Mouse (Mus musculus) T-helper 17 cell (primary cell): ENCODE results near the gene Nme1.
"Not testable (repeated sequence)": the region's sequence is repeated elsewhere in the genome, so short reads cannot be mapped to it uniquely, and the experiment has no call there.

Source experiments
- in situ Hi-C, 2 experiments: fragments of 300-600 bp; cut with MboI, MseI; formaldehyde crosslinking; loops; 1 replicate in 1 of 2; 2 replicates in 1 of 2; pipeline ENCODE4 v1.15.1; 2025; ENCODE audit warnings: high pct_unique_total_duplicates in 2 of 2

Nme1 gene

DNA sequence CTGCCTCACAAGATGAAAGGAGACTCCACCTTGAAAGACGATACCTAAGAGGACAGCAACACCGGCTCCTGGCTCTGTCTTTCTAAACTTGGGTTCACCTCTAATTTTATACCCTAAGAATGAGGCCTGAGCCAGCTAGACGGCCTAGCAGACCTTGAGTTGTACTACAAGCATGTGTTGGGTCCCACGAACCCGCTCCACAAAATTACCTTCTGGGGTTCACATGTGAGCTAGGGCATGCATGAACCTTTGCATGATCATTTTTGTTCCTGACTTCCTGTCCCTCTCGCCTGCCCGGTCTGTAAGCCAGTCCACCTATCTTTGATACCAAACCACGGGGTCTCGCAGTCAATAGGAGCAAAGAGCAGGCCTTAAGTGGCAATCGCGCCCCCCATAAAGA lies 940 bp downstream of the Nme1 start:
- in situ Hi-C loops, result loop anchor here (5.0 to 25.0 kb wide), 3 partner anchors 110 to 347 kb away; no protein-coding TSS in a partner anchor

DNA sequence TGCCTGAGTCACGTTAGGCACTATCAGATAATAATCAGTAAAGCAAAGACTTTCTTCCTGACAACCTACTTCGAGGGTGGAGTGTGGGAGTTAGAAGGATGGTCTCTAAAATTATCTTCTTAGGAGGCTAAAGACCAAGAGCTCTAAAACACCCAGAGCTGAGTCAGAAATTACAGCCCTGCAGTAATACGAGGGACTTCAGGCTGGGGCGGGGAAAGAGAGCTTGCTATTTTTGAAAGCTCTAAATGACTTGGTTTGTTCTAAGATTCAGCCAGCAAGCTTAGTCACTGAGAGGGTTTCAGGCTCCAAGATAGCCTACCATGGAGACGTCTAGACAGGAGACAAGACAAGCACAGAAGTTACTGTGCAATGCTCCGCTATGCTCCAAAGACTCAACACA lies 2.9 kb downstream of the Nme1 start:
- in situ Hi-C loops, result loop anchor here (5.0 to 25.0 kb wide), 3 partner anchors 112 to 349 kb away; no protein-coding TSS in a partner anchor

DNA sequence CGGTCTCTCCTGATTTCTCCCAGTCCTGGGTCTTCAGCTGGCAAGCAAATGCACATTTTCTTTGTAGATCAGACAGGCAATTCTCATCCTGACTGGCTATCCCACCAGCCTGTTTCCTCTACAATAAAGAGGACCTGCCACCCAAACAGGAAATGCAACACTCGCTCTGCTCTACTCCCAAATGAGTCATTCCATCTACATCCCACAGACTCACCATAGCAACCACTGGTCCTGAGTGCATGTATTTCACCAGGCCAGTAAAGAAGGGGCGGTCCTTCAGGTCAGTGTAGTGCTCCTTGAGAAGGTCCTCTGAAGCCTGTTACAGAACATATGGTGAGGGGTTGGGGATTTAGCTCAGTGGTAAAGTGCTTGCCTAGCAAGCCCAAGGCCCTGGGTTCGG lies 5.3 kb downstream of the Nme1 start:
- in situ Hi-C loops, result loop anchor here (10.0 to 25.0 kb wide), 2 partner anchors 124 to 352 kb away; no protein-coding TSS in a partner anchor

DNA sequence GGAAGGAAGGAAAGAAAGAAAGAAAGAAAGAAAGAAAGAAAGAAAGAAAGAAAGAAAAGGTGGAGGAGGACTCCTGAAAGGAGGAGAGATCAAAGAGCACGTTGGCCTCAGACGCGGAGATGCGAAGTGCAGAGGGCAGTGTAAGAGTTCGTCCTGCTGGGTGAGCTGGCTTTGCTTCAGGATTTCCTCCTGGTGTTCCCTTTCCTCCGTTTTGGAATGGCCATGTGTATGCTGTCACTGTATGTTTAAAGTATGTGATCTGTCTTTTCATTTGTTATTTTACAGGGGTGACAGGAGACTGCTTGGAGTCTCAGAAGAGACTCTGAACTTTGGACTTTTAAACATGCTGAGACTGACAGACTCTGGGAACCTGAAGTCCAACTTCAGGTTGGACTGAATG lies 6.8 kb downstream of the Nme1 start:
- in situ Hi-C loops, result loop anchor here (10.0 to 25.0 kb wide), 2 partner anchors 126 to 353 kb away; no protein-coding TSS in a partner anchor

DNA sequence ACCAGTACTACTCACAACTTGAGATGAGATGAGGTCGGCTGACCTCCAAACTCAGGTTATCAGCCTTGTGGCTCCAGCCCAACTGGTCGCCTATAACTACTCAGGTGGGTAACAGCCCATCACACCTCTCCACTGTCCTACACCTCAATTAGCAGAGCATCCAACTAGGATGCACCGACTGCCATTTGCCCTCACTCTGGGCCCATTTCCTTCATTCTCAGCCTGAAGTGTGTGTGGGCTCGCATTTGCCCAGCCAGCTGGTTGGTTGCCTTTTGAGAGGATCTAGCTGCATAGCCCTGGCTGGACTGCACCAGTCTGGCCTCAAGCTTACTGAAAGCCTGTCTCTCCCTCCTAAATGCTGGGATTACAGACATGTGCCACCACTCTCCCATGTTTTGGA lies 10.6 kb downstream of the Nme1 start:
- in situ Hi-C loops, result loop anchor here (5.0 to 25.0 kb wide), 2 partner anchors 70 to 130 kb away; partner anchors contain the start of genes Mbtd1 (in 1 of the 2) and Utp18 (in 1 of the 2)

DNA sequence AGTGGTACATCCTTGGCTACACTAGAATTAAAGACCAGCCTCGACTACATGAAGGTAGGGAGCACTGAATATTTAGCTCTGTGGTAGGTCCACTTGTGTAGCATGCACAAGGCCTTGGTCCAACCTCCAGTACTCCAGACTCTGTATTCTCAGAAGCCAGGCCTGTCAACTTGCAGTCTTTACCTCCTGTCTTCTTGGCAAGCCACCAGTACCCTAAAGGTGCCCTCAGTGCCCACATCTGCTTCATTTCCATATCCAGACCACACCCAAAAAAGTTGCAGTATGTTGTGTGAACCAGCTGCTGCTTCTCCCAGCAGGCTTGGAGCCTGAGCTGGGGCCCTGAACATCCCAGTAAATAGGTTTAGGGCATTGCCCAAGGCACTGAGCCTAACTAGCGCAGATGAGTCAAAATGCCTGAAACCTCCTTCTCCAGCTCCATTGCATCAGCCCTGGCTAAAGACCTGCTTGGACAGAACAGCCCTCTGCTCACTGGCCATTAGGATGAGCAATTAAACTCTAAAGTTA lies 11.2 kb downstream of the Nme1 start:
- in situ Hi-C loops, result loop anchor here (5.0 to 25.0 kb wide), 2 partner anchors 70 to 130 kb away; partner anchors contain the start of genes Mbtd1 (in 1 of the 2) and Utp18 (in 1 of the 2)

DNA sequence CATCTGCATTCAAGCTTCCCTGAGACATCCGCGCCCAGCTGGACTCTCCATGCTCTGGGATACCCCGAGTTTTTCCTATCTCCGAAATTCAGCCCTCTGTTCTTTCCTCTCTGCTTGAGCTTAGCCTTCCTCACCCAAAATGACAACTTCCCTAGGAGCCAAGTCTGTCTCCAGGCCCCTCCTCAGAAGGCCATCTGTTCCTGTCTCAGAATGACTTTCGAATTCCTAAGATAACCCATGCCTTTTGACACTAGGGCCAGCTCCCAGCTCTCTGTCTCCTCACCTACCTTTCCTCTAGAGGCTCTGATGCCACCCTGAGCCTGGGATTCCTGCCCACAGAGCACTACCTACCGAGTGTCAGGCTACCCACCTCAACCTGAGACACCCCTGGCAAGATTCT lies 12.2 kb downstream of the Nme1 start, which contains the start of gene Nme2:
Nme2 (minus strand) TSS at position 101 of the 400 bp plus-strand sequence.
- in situ Hi-C loops, result loop anchor here (5.0 to 25.0 kb wide), 2 partner anchors 69 to 131 kb away; partner anchors contain the start of genes Mbtd1 (in 1 of the 2) and Utp18 (in 1 of the 2)

DNA sequence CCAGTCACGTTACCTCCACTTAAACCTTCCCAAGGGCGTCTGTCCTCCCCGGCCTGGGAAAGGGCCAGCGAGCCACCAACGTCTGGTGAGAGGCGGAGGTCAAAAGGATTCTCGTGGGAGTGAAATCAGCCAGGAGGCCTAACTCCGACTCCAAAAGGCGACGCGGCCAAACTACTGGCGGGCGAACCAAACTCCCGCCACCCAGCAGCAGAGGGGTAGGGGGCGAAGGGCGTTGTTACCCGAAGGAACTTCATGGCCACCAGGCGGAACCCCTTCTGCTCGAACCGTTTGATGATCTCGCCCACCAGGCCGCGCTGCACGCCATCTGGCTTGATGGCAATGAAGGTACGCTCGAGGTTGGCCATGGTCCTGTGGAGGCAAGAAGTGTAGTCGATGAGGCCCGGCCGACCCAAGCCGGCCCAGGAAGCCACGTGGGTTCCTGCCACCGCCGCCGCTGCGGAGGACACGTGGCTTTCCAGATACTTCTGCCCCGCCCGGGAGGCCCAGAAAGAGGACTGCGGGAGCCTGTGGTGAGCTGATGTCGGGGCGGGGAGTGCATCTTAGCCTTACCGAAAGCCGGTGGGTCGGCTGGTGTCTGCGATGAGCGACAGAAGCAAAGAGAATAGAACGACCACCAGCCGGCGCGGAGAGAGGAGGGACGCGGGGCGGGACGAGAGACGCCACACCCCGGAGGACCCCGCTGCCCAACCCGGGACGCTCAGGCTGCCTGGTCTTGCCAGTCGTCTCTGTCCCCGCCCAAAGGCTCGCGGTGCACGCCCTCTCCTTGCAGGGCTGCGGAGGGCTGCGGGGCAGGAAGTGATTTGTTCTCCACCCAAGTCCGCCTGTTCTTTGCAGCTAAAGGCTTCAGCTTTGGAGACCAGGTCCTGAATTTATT lies 12.8 kb downstream of the Nme1 start:
- in situ Hi-C loops, result loop anchor here (5.0 to 25.0 kb wide), 2 partner anchors 68 to 132 kb away; partner anchors contain the start of genes Mbtd1 (in 1 of the 2) and Utp18 (in 1 of the 2)

DNA sequence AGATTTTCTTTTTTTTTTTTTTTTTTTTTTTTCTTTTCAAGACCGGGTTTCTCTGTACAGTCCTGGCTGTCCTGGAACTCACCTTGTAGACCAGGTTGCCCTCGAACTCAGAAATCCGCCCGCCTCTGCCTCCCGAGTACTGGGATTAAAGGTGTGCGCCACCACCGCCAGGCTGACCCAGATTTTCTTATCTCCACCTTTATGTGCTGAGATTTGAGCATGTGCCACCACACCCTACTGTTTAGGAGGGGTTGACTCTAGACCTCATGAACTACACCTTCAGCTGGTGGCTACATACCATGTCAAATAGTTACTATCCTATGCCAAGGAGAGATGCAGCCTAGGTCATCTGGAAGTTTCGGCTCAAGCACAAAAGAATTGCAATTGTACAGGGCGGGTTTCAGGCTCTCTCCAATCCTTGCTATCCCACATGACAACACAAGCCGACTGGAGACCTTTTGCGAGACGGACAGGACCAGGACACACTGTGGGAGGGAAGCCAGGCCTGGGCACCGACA lies 13.5 kb downstream of the Nme1 start:
- in situ Hi-C loops, result loop anchor here (5.0 to 25.0 kb wide), 2 partner anchors 67 to 133 kb away; partner anchors contain the start of genes Mbtd1 (in 1 of the 2) and Utp18 (in 1 of the 2)

DNA sequence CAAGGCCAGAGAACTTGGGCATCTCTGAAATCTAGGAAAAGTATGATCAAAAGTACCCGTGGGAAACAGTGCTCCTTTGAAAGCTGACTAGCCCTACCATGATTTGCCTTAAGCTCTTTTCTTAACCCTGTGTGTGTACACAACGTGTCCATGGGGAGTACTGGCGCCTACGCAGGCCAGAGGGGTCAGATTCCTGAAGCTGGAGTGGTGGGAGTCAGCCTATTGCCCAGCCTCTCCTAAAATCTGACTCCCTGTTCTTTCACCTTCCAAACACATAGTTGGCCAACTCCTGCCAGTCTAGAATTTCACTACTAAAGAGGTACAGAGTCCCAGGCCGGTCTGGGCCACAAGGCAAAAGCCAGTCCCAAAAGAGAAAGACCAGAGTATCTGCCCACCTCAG lies 15.9 kb downstream of the Nme1 start:
- in situ Hi-C loops, result loop anchor here in 1 of 2 experiments (25.0 kb wide), 1 partner anchor 135 kb away; no protein-coding TSS in a partner anchor

DNA sequence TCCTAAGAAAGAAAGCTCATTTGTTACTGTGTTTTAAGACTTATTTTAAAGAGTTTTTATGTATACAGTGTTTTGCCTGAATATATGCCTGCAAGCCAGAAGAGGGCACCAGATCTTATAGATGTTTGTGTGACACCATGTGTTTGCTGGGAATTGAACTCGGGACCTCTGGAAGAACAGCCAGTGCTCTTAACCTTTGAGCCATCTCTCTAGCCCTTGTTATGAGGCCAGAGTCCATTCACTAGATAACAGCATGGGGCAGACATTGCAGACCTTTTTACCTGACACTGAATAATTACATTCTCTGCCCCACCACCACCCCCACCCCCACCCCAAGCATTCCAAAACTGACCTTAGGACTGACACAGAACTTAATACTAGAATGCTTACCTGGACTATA lies 18.3 kb downstream of the Nme1 start:
- in situ Hi-C loops, result loop anchor here in 1 of 2 experiments (25.0 kb wide), 1 partner anchor 137 kb away; no protein-coding TSS in a partner anchor

DNA sequence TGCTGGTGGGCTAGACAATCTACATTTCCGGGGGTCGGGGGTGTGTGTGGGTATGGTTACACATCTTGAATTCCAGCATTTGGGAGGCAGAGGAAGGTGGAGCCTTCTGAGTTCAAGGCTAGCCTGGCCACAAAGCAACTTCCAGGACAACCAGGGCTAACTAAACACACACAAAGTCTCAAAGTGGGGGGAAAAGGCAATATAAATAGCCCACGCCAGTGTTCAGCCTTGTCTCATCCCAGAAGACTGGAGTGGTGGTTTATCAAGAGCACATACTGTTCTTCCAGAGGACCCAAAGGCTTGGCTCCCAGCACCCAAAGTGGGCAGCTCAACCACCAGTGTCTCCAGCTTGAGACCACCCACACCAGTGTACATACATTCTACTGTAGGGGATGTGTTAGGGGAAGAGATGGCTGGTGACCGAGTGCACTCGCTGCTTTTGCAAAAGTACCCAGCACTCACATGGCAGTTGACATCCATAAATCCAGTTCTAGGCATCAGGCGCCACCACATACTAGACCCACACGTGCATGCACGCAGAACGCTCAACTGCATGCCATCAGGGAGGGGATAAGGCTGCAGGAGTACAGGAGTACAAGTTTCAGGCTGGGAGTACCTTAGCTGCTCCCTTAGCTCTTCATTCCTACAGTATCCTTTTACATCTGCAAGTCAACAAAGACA lies 19.3 kb downstream of the Nme1 start:
- in situ Hi-C loops, result no loop called here

DNA sequence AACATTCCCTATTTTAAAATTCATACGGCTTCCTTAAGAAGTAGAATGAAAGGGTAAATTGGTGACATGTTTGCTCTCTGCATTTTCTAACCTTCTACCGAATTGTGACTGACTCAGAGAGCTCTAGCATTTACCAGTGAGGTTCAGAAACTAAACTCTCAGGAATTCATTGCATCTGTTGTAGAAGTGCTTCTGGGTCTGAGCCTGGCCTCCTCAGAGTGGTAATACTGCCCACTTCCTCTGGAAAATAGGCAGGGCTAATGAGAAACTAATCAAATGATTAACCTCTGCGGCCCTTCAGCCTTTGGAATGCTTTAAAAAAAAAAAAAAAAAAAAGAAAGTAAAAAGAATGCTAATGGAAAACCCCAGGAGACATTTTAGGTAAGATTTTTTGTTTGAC lies 23.3 kb downstream of the Nme1 start:
- in situ Hi-C loops, result no loop called here

DNA sequence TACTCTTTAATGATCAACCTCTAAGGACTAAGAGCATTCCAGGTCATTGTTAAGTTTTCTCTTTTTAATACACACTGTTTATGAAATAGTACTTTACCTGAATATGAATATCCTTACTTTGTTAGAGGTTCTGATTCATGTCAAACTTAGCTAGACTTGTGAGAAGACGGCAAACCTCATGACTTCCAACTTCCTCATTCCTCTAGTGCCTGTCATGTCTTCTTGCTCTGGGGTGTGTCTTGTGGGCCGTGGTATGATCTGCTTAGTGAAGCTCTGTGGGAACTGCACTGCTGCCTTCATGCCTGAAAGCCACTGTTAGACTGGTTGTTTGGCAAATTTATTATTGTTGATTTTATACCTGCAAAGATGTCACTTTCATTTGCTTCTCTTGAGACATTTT lies 27.4 kb downstream of the Nme1 start:
- in situ Hi-C loops, result no loop called here

DNA sequence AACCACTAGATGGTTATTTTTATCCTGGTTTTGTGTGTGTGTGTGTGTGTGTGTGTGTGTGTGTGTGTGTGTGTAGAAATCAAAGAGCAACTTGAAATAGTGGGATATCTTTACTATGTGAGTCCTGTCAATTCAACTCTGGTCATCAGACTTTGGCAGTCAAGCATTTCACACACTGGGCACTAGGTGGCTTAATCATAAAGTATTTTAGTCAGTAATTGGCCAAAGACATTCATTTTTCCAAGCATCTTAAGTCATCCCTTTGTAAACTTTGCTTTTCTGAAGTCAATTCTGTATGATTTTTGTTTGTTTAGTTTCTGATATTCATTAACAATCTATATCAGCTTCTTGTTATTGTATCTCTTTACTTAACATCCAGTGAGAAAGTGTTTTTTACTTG lies 39.2 kb downstream of the Nme1 start:
- in situ Hi-C loops, result no loop called here

DNA sequence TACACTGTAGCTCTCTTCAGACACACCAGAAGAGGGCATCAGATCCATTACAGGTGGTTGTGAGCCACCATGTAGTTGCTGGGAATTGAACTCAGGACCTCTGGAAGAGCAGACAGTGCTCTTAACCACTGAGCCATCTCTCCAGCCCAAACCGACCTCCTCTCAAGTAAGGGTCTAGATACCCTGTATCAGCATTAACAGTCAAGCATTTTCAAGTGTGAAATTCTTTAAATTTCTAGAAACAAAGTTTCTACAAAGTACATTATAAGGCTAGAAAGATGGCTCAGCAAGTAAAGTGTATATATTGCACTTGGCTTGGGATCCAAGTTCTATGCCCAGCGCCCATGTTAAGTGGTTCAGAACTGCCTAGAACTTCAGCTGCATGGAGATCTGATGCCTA lies 53.3 kb downstream of the Nme1 start:
- in situ Hi-C loops, result not testable (repeated sequence)

DNA sequence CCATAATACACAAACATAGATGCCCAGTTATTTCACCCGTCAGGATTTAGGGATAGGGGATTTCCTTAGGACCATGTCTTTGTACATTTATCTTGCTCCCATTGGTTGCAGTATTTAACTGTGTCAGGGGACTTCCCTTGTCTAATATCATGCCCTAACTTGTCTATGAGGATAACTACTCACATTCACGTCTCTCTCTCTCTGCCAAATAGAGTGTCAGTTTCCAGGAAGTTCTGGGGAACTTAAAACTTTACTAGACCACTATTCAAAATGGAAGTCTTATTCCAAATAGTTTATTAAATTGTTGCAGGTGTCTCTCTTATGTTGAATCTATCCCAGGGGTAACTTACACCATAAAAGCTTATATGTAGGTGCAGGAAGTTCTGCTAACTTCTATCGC lies 56.7 kb downstream of the Nme1 start:
- in situ Hi-C loops, result no loop called here

DNA sequence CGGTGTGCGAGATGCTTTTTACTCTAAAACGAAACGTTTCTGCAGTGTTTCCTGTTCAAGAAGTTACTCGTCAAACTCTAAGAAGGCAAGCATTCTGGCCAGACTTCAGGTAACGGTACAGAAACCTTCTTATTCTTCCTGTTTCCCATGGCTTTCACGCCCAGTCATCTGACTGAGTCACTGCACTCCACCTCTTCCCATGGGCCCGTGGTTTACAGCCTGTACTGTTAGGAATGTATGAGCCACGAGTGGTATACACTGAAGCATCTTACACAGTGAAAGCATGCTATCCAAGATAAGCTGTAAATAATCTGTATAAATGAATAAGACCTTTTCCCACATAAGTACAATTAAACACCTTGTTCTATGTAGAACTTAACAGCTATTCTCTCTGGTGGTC lies 59.5 kb downstream of the Nme1 start:
- in situ Hi-C loops, result no loop called here

DNA sequence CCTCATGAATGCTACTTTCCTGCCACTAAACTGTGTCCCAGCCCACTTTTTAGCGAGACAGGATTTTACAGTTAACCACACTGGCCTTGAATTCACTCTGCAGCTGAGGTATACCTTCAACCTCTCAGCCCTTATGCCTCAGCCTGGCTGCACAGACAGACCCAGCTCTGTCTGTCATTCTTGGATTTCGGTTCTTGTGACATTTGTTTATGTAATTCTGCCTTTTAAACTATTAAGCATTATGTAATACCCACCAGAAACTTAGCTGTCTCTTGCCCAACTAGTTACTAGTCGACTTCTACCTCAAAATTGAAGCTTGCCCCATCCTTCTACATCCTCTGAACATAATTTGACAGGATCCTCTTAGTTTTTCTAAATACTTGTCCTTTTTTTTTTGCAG lies 60.5 kb downstream of the Nme1 start:
- in situ Hi-C loops, result no loop called here
